Mouse (Mus musculus) frontal cortex, postnatal 36 days (tissue): ENCODE measurements around the gene Tfap4.
A peak's percentile ranks its signal among the peaks of the same experiment; 100 is the strongest.

Experiments
- DNase-seq, 2 experiments: peaks; one replicate each; pipeline ENCODE4 v3.0.0; 2022; ENCODE audit warnings: low spot score in 2 of 2

Tfap4 gene

GRCm38 (mm10) chr16:4520673-4521072, 39.0 kb downstream of the Tfap4 start:
- DNase-seq, result no peak

DNA sequence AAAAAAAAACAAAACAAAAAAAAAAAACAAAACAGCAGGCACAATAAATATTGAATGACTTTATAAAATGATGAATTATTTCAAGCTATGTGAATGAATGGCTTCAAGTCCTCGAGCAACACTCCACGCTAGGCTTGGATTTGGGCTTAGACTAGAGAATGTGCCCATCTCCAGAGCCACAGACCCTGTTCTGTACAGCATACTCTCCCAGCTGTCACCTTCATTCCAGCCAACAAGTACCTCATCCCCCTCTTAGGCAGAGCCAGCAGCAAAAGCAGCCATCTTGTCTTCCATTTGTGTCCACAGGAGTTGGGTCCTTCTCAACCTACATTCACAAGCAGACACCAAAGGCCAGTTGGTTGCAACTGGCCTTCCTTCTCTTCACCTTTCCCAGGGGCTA, 39.8 kb downstream of the Tfap4 start:
- no peak for DNase-seq

GRCm38 (mm10) chr16:4519157-4519556, 40.5 kb downstream of the Tfap4 start:
- DNase-seq, result no peak

DNA sequence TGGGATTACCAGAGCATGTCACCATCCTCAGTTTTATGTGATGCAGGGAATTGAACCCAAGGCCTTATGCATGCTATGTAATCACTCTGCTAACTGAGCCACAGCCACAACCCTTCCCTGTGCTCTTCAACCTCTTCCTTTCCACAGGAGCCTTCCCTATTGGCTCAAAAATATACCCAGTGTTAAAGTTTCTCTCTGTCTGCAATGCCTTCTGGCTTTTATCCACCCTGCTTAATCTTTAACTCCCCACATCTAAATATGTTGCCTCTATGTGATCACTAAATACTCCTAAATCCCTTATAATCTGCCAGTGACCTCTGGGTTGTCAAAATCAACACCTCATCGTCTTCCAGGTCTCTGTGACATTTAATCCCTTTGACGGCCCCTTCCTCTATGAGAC, 41.7 kb downstream of the Tfap4 start:
- DNase-seq, result no peak

GRCm38 (mm10) chr16:4514383-4514782, 45.3 kb downstream of the Tfap4 start:
- DNase-seq, result no peak

DNA sequence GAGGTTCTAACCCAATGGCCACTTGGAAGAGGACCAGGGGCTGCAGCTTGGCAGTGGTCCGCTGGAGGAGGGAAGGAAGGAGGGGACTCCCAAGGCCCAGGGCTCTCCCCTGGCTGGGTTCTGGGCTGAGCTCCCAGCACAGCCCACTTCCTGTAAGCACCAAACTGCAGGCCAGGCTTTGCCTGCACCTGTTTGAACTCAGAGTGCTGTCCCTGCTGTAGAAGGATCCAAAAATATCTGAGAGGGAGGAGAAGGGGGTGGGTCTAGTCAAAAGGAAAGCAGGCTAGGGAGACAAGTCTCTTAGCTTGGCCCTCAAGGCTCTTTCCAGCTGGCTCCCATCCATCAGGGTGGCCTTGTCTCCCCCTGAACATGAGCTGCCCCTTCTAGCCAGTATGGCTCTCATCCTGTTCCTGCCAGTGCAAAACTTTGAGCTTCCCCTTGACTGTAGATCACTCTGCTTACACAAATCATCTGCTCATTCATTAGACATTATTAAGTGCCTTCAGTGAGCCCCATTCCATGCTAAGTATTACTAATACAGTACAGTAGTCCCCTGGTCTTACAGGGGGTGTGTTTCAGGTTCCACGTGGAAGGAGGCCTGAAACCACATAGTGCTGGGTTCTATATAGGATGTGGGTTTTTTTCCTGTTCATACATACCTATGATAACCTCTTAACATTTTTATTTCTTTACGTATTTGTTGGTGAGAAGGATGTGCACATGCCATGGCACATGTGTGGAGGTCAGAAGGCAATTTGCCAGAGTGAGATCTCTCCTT, 46.8 kb downstream of the Tfap4 start:
- peak in 1 of 2 experiments; percentile 19 for DNase-seq

- peak in 1 of 2 experiments; percentile 17 for DNase-seq
Measured at GRCm38 (mm10) chr16:4511371-4511770, 48.3 kb downstream of the Tfap4 start.

- no peak for DNase-seq
Measured at GRCm38 (mm10) chr16:4506181-4506580, 53.5 kb downstream of the Tfap4 start.

DNA sequence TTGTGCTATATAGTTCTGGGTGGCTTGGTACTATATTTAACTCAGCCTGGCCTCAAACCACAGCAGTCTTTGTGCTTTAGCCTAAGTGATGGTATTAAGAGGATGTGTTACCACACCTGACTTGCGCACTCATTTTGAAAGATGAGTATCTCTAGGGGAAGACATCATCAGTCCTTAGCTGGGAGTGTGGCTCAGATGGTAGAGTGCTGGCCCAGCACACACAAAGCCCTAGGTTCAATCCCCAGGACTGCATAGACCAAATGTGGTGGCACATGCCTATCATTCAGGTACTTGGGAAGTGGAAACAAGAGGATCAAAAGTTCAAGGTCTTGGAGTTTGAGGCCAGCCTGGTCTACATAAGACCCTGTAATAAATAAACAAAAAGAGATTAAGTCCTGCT, 56.2 kb downstream of the Tfap4 start:
- no peak for DNase-seq

GRCm38 (mm10) chr16:4502568-4502967, 57.1 kb downstream of the Tfap4 start:
- no peak for DNase-seq

GRCm38 (mm10) chr16:4501703-4502102, 58.0 kb downstream of the Tfap4 start:
- no peak for DNase-seq

DNA sequence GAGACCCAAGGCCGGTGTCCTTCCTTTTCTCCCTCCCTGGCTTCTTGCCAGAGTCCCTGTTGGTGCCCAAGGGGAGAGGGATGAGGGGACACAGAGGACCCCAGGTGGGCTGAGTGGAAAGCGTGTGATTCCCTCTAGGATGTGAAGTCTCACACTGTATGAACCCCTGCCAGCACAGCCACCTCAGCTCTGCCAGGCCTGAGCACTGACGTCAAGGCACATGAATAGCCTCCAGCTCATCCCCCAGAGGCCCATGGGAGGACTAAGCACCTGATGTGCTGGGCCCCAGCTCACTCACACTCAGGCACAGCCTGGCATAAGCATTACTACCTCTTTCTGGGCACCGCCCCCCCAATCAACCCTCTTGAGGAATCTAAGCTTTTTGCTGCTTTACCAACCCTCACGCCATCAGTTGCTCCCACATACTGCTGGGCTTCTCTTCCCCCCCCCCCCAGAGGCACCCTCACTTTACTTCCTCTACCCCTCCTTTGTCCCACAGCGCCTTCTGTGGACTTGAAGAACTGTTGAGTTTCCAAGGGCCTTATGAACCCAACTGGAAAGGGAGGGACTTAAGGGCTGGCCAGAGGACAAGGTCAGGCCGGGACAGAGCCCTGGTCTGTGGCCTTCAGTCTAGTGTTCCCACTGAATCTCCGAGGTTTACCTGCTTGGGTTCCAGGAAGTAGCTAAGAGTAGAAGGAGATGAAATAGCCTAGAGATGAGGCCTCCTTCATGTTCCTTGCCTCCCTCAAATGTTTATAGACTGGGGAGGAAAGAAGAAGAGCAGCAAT, 58.9 kb downstream of the Tfap4 start:
- peak; percentile 13 to 14 for DNase-seq

- DNase-seq, result no peak
Measured at GRCm38 (mm10) chr16:4497762-4498607, 61.7 kb downstream of the Tfap4 start.

DNA sequence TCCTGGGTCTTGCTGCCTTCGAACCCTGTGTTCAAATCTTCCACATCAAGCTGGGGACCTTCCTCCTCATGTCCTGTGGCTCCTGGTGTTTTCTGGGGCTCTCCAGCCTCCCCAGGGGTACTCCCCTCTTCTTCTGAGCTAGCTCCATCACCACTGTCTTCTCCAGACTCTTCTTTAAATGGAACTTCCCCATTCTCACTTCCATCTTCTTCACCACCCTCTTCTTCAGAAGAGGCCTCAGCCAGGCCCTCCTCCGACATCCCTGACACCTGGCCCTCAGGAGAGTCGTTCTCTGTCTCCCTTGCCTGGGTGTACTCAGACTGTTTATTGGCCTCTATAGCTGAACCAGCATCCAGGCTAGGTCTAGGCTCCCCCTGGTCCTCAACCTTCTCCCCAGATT, 63.2 kb downstream of the Tfap4 start:
- DNase-seq, result no peak

- peak in 1 of 2 experiments; percentile 39 for DNase-seq
Measured at GRCm38 (mm10) chr16:4495861-4496260, 63.8 kb downstream of the Tfap4 start.
